Mouse (Mus musculus): ENCODE measurements around the gene Gsg1l. TPM values are rescaled to one million over a fixed set of nuclear protein-coding genes. Genes with fewer than 3 reads are reported as not detected.

Gene Gsg1l
- total RNA-seq, 2 experiments from 2014 or later, result 9.3 to 14.0 TPM

- peak; percentile 53 to 78 for DNase-seq (ENCODE audit: low spot score in 2 of 2)
Observed at GRCm38 (mm10) chr7:126032776-126033209, 49.4 kb downstream of the Gsg1l start.

- no peak for DNase-seq (ENCODE audit: low spot score in 2 of 2)
Observed at GRCm38 (mm10) chr7:126032365-126032755, 49.9 kb downstream of the Gsg1l start.

DNA sequence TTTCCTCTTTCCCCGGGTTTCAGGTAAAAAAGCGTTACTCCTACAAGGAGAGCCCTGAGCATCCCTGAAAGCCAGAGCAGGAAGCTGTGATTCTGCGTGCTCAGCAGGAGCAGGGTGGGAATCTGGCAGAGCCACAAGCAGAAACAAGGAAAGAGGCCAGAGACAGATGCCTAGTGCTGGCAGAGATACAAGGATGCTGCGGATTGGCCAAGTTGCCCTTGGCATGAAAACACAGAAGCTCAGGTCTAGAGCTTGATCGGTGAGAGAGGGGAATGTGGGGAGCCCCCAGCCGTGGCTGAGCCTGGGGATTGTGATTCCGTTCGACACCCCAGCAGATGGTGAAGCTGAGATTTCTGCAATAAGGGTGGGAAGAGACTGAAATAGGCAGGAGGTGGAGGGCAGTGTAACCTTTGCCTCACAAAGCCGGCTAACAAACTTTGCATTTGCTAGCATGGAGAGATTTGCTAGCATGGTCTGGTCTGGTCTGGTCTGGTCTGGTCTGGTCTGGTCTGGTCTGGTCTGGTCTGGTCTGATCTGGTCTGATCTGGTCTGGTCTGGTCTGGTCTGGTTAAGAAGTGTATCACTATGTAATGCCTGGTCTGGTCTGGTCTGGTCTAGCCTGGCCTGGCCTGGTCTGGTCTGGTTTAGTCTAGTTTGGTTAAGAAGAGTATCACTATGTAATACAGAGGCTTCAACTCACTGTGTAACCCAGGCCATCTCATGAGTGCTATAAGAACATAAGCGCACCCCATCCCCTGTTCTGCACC, 50.4 kb downstream of the Gsg1l start:
- DNase-seq (ENCODE audit: low spot score in 2 of 2), result peak; percentile 61 to 85

DNA sequence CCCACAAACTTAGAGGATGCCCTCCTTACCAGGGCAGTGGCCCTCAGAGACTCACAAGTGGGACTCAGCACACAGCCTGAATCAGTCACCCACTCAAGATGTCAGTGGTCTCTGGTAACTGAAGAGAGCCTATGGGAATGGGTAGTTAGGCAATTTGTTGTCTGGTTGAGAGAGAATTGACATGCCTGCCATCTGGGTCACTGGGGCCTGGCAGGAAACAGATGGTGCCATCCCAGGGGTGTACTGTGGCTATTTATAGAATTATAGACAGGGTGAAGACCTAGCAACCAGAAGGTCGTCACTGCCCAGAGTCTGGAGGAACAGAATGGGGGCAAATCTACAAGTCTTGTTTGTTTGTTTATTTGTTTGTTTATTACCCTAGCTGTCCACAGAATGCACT, 54.8 kb downstream of the Gsg1l start:
- DNase-seq (ENCODE audit: low spot score in 2 of 2), result no peak

DNA sequence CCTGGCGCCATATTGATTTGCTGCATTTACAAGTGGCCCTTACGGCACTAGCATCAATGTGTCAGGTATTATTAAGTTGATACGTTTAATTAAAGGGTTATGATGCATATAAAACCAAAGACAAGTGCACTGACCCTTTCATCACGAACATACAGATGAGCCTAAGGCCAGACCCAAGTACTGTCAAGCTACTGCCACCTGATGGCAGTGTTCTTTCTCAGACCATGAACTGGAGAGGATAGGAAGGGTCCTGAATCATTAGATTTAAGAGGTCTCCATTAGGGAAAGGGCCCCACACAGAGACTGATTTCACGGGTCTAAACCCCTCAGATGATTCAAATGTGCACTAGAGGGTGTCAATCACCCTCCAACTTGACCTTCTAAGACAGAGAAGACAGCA, 55.6 kb downstream of the Gsg1l start:
- no peak for DNase-seq (ENCODE audit: low spot score in 2 of 2)

DNA sequence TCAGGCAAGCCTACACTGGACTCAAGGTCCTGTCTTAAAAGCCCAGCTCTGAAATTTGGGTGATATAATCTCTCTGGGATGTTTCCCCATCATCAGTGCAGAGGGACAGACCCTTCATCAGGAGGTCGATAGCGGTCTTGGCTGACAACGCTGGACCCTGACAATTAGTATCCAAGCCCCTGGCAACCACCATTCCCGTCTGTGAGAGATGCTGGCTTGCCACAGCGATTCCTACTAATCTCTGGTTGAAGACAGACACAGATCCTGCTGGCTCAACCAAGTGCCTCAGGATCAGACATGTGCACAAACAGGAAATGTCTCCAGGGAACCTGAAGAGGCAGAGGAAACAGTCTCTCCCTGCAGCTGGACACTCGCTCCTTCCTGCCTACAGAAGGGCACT, 62.2 kb downstream of the Gsg1l start:
- no peak for DNase-seq (ENCODE audit: low spot score in 2 of 2)

GRCm38 (mm10) chr7:126019321-126019720, 62.9 kb downstream of the Gsg1l start:
- DNase-seq (ENCODE audit: low spot score in 2 of 2), result no peak

DNA sequence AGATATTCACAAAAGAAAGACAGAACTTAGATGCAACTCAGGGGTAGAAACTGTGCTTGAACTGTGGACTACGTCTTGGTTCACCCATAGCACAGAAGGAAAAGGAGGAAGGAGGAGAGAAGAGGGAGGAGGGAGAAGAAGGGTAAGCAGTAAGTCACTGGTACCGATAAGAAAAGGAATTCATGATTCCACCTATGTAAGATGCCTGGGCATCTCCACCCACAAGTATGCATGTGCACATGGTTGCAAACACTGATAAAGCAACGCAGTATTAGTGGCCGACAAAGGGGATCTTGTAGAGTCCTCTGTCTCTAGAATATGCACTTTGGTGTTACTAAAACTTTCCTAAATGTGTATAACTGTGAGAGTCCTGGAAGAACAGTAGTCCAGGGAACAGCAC, 64.8 kb downstream of the Gsg1l start:
- DNase-seq (ENCODE audit: low spot score in 2 of 2), result no peak

DNA sequence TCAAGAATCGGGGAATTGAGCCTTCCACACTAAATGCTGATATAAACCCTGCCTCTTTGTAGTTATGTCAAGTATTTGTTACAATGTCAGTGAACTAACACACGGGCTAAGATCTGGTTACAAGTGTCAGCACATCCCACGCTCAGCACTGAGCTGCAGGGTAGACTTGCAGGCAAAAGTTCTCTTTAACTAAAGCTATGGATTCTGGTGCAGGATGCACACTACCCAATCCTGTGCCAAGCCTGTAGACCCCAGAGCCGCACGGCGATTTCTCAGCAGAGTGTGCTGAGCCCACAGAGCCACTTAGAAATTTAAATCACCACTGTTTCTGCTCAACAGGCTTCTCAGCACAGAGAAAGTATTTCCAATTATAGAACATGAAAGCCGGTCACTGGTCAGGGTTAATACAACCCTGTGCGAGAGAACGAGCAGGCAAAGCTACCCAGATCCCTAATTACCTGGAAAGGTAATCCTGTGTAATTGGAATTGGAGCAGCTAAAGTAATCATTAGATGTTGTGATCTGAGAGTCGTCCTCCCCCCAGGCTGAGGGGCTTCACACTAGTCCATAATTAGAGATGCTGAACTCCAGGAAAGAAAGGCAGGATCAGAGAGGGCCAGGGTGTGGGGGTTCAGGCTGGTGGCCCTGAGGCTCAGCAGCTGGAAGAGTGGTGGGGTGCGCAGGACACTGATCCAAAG, 69.7 kb downstream of the Gsg1l start:
- DNase-seq (ENCODE audit: low spot score in 2 of 2), result no peak

DNA sequence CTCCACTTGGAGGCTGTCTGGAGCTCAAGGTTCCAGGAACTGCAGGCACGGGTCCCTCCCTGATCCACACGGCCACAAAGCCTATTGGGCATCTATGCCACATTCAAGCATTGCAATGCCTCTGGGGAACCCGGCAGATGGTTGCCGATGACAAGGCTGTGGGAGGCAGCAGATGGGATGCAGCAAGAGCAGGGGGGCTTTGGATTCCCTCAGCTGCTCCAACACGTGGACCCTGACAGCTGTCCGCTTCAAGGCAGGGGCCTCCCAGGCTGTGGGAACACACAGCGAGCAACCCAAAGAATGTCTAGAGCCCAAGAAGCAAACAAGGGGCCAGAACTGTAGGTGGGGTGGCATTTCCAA, 73.4 kb downstream of the Gsg1l start:
- DNase-seq (ENCODE audit: low spot score in 2 of 2), result peak; percentile 84 to 87

DNA sequence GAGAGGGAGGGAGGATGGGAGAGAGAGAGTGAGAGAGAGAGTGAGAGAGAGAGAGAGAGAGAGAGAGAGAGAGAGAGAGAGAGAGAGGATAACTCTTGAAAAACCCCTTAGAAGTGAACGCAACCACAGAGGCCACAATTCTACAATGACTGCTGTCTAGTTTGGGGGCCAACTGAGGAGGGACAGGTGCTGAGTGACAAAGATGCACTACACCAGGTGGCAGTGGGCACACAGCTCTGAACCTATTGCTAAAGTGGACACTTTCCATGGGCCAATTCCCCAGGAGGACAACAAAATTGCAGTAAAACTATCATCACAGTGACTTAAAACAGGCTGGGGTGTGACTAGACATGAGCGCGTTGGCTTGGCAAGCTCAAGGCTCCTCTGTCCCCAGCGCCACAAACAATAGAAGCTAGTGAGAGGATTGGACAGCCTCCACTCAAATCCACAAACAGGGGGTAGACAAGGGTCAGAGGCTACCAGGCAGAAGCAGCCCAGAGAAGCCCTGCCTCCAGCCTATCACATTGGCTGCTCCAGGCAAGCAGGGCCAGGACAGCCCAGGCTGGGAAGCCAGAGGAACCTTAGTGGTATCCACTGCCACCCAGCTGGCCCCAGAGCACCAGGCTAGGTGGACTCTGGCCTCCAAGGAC, 73.9 kb downstream of the Gsg1l start:
- no peak for DNase-seq (ENCODE audit: low spot score in 2 of 2)

- no peak for DNase-seq (ENCODE audit: low spot score in 2 of 2)
Observed at GRCm38 (mm10) chr7:126007132-126007910, 74.9 kb downstream of the Gsg1l start.

DNA sequence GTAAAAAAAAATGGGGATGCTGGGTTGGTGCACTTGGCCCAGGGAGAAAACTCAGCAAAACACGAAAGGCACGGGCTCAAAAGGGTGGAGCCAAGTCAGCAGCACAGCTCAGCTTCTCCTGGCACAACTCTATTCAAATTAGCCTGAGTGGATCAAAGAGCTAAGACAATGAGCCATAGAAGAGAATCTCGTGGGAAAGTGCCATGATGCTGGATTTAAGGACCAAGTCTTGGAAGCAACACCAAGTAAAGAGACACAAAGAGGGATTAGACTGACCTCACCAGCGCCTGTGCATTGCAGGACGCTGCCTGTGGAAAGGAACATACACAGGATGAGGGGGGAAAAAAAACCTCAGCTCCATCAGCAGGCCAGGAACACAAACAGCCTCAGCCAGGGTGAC, 76.9 kb downstream of the Gsg1l start:
- no peak for DNase-seq (ENCODE audit: low spot score in 2 of 2)

GRCm38 (mm10) chr7:126001683-126002082, 80.5 kb downstream of the Gsg1l start:
- no peak for DNase-seq (ENCODE audit: low spot score in 2 of 2)

DNA sequence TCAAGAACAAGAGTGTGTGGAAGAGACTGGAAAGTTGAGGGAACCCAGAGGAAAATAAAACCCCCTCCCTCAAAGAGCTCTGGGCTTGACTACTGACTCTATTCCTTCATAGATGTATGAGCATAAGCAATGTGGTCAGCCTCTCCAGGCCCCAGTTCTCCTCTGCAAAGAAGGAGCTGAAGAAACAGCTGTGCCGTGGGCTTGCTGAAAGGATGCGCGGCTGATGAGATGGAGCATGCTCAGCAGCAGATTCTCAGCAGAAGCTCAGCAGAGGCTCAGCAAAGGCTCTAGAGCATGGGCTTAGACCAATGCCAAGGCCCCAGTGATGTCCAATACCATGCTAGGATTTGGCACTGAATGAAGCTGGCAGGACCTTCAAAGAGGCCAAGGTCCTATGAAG, 82.3 kb downstream of the Gsg1l start:
- DNase-seq (ENCODE audit: low spot score in 2 of 2), result no peak

GRCm38 (mm10) chr7:125996151-125996550, 86.1 kb downstream of the Gsg1l start:
- no peak for DNase-seq (ENCODE audit: low spot score in 2 of 2)

DNA sequence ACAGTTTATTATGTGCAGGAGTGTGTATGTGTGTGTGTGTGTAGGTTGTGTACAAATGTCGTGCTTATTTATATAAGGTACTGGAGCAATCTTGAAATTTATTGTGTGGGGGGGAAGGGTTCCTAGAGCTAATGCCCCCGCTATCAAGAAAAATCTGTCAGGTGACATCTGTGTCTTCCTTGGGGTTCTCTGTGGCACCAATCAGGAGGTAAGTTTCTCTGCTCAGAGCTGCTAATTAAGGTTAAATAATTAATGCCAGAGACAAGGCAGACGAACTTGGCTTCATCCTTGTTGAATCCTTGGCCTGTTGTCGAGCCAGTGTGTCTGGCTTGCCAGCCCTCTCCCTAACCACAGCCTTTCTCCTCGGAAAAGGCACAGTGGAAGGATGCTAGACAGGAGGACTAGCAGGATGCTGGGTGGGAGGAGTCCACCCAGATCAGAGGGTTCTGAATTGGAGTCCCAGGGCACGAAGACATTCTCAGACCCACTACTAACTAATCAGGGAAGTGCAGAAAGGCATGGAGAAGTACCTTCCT, 89.8 kb downstream of the Gsg1l start:
- no peak for DNase-seq (ENCODE audit: low spot score in 2 of 2)

DNA sequence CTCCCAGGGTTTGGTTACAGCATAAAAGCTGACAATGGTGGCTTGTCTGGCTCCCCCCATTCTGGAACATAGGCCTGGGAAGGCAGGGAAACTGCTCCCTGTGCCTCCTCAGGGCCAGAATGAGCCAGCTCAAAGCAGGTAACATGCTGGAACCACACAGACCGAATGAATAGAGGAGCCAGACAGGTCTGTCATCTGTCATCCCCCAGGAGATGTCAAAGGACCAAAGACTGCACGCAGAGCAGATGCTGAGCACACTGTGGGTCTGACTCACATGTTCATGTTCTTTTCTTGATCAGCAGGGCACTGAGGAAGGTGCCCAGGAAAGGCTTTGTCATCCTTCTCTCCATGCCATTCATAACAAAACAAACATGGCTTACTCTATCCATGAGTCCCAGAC, 90.4 kb downstream of the Gsg1l start:
- DNase-seq (ENCODE audit: low spot score in 2 of 2), result no peak

- peak in 1 of 2 experiments; percentile 26 for DNase-seq (ENCODE audit: low spot score in 2 of 2)
Observed at GRCm38 (mm10) chr7:125989969-125990368, 92.2 kb downstream of the Gsg1l start.

DNA sequence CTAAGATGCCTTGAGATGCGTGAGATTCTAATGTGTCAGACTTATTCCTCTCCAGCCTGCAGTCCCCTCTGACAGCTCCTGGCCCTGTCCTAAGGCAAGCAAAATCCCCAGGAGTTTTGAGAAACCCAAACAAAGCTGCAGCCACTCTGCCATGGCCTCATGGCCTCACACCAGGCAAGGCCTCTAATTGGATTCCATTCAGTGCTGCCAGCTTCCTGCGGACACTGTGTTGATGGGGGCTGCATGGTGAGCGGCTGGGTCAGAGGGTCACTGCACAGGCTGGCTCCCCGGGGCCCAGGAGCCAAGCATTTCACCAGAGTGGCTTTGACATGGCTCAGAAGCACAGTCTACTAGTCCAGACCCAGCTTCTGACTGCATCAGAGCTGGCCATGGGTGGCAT, 92.7 kb downstream of the Gsg1l start:
- DNase-seq (ENCODE audit: low spot score in 2 of 2), result no peak

GRCm38 (mm10) chr7:125988326-125988725, 93.9 kb downstream of the Gsg1l start:
- no peak for DNase-seq (ENCODE audit: low spot score in 2 of 2)
